Mouse (Mus musculus) large intestine, adult 2 months (tissue): ENCODE data around the gene Cacng7. TPM values are rescaled to one million over a fixed set of nuclear protein-coding genes. Genes with fewer than 3 reads are reported as not detected.

Experiments used
- DNase-seq: peaks from one replicate; pipeline ENCODE4 v3.0.0-alpha.2; 2012; ENCODE audit warnings: low read depth, low spot score
- WGBS: fragments of 180-500 bp; shearing (Covaris S2); methylation state at CpG from one replicate; pipeline ENCODE4 v1.1.7; 2018; 5-methylcytosine and 5-hydroxymethylcytosine counted together
- polyA plus RNA-seq: library from polyadenylated mRNA; depleted of rRNA; stranded (reverse); fragments of >200 nt; gene quantifications from 2 replicates; pipeline ENCODE4 v1.2.3, GENCODE M21; 2012

Cacng7 gene
- polyA plus RNA-seq, 1 experiment = 4.0 TPM

DNA sequence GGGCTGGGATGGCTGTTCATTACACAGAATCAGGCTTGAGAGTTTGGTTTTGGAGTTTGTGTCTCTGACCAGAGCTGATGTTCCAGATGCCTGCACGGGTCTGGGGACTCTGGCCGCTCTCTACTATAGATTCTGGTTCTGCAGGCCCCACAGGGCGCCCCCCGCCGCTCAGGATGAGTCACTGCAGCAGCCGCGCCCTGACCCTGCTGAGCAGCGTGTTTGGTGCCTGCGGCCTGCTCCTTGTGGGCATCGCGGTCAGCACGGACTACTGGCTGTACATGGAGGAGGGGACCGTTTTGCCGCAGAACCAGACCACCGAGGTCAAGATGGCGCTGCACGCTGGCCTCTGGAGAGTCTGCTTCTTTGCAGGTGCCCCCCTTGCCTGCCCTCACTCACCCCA, 3.7 kb downstream of the Cacng7 start:
- DNase-seq = no peak
- 55% methylated on average over 17 of the region's 17 CpGs for WGBS

- WGBS = 60% methylated on average over 11 of the region's 11 CpGs
- DNase-seq = no peak
These were observed 5.7 kb downstream of the Cacng7 start for GRCm38 (mm10) chr7:3338286-3338935.

DNA sequence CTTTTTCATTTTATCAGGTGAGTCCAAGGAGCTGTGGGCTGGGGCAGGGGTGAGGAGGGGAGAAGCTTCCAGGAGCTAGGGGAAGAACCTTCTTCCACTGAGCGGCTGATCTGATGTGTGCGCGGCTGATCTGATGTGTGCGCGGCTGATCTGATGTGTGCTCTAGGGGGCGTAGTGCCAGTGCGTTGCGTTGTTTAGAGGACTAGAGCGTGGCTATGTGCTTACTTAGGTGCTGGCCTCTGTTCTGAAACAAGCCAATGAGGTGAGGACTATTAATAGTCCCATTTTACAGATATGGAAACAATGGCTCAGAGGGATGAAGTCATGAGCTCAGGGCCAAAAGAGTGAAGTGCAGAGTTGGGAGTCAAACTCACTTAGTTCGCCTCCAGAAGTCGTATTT, 6.3 kb downstream of the Cacng7 start:
- 77% methylated on average over 11 of the region's 11 CpGs for WGBS
- DNase-seq = no peak

DNA sequence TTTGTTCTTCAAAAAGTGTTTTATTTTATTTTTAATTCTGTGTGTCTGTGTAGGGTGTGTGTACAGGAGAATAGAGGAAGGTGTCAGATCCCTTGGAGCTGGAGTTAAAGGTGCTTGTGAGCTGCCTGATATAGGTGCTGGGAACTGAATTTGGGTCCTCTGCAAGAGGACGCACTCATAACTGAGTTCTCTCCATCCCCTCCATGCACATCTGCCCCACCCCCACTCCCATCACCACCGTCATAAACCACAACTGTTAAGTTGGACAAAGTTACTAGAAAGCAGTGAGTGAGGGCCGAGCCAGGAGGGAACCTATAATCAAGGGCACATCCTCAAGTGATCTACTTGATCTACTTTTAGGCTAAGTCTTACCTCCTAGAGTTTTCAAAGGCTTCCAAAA, 11.1 kb downstream of the Cacng7 start:
- DNase-seq = no peak
- WGBS = 80% methylated on average over 3 of the region's 3 CpGs

- DNase-seq = no peak
- WGBS = 79% methylated on average over 3 of the region's 3 CpGs
These were observed 12.5 kb downstream of the Cacng7 start for GRCm38 (mm10) chr7:3345301-3345700.

- DNase-seq = no peak
- WGBS = 65% methylated on average over 20 of the region's 20 CpGs
These were observed 14.9 kb downstream of the Cacng7 start for GRCm38 (mm10) chr7:3347366-3348287.

- no peak for DNase-seq
- 59% methylated on average over 5 of the region's 5 CpGs for WGBS
These were observed 15.6 kb downstream of the Cacng7 start for GRCm38 (mm10) chr7:3348326-3348725.

- 89% methylated on average over 9 of the region's 9 CpGs for WGBS
- DNase-seq = no peak
These were observed 17.0 kb downstream of the Cacng7 start for GRCm38 (mm10) chr7:3349775-3350174.

GRCm38 (mm10) chr7:3351536-3351935, 18.8 kb downstream of the Cacng7 start:
- WGBS = 81% methylated on average over 1 of the region's 1 CpGs
- no peak for DNase-seq

GRCm38 (mm10) chr7:3354850-3355249, 22.1 kb downstream of the Cacng7 start:
- 79% methylated on average over 6 of the region's 6 CpGs for WGBS
- DNase-seq = no peak

DNA sequence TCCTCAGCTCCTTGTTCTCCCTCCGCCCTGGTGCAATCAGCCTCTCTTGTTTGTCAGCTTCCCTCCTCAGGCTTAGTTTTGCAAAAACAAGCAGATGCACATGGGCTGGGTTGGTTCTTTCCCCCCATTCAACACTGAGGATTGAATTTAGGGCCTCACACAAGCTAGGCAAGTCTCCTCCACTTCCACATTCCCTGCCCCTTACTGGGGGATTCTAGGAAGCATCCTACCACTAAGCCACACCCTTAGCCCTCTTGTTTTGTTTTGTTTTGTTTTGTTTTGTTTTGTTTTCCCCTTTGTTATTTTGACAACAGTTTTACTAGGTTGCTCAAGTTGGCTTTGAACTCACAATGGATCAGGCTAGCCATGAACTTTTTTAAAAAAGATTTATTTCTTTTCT, 27.9 kb downstream of the Cacng7 start:
- DNase-seq = no peak
- 86% methylated on average over 1 of the region's 1 CpGs for WGBS

DNA sequence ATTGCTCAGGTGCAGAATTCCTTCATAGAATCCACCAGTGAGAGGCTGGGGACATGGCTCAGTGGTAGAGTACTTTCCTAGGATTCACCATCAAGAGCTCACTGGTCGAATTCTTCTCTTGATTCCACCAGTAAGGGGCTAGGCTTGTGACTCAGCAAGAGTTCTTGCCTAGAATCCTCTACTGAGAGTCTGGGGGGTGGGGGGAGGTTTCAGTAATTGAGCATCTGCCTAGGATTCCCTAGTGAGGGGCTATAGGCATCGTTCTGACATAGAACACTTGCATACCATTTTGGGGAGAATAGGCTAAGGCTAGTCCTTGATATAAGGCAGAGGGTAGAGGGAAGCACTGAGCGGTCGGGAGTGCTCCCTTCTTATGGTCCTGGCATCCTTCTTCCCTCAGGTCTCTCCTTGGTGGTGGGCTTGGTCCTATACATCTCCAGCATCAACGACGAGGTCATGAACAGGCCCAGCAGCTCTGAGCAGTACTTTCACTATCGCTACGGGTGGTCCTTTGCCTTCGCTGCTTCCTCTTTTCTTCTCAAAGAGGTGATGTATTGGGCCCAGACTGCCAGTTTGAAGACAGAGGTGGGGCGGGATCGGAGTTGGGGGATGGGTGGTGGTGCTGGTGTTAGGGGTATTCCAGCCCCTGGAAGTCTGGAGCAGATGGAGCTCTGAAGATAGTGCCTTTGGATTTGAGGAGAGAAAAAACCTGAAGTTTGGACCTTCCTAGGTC, 33.0 kb downstream of the Cacng7 start:
- WGBS = 48% methylated on average over 11 of the region's 11 CpGs

DNA sequence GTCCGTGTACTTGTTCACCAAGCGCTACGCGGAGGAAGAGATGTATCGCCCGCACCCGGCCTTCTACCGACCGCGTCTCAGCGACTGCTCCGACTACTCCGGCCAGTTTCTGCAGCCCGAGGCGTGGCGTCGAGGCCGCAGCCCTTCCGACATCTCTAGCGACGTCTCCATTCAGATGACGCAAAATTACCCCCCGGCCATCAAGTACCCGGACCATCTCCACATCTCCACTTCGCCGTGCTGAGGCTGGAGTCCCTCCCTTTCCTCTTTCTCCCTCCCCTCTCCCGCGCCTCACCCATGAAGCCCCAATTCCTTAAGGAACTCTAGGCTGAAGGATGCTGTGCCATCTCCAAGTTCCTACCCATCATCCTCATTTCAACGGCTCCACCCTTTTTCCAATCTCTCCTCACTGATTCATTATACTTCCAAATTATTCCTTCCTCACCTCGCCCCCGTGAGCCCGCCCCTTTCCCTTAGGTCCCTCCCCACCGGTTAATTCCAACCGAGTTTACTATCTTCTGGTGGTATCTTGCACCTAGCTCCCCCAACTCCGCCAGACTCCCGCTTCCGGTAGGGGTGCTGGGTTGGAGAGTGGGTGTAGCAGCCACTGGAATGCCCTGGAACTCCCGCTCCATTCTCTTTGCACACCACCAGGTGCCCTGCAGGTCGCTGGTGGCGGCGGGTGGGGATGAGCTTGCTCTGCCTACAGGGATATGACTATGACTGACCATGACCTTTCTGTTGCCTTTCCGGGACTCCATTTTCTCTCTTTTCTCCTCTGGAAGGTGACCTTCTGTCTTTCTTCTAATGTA, 34.2 kb downstream of the Cacng7 start:
- DNase-seq = no peak
- WGBS = 22% methylated on average over 42 of the region's 42 CpGs

More for the DNA sequence above, 33.0 kb downstream of the Cacng7 start:
- DNase-seq = no peak

DNA sequence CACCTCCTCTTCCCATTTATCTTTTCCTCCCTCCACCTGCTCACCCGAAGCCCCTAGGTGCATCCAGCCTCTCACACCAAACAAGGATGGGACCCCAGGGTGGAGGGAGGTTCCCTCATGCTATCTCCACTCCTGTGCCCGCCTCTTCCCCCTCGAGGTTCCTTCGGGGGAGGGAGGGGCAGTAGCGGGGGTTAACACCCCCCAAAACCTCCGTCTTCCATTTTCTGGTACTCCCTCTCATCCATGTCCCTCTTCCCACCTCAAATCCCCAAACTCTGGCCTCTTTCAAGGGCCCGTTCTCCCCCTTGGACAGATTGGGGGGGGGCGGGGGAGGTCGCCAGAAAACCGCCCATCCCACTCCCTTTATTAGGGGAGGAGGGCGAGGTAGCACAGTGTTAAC, 34.8 kb downstream of the Cacng7 start:
- WGBS = 6% methylated on average over 11 of the region's 11 CpGs
- no peak for DNase-seq

DNA sequence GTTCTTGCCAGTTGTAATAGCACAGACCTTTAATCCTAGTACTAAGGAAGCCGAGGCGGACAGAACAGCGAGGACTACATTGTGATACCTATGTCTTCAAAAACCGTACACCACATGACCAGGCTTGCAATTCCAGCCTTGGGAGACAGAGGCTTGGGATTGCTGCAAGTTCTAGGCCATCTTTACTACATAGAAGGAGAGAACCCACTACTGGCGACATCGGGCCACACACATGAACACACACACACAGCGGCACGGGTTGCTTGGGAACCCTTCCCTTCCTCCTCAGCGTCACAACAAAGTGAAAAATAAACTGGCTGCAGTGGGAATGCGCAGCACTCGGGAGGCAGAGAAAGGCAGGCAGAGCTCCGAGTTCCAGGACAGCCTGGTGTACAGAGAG, 35.6 kb downstream of the Cacng7 start:
- WGBS = 29% methylated on average over 12 of the region's 12 CpGs
- no peak for DNase-seq

DNA sequence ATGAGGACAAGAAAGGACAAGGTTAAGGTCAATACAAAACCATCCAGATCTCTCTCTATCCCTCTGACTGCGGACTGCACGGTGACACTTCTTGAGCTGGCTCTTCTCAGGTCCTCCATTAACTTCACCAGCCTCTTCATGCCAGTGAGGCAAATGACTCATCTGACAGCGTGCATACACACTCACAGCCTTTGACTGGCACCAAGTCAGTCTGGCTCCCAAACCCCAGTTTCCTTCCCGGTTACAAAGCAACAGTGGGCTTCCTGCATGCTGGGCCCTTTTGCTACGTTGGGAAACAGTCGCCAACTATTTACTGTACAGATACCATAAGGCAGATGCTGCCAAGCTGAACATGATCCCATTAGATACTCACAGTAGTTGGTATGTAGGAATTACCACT, 36.4 kb downstream of the Cacng7 start:
- 65% methylated on average over 6 of the region's 6 CpGs for WGBS
- DNase-seq = no peak

GRCm38 (mm10) chr7:3370407-3370806, 37.7 kb downstream of the Cacng7 start:
- 48% methylated on average over 4 of the region's 4 CpGs for WGBS
- DNase-seq = no peak

DNA sequence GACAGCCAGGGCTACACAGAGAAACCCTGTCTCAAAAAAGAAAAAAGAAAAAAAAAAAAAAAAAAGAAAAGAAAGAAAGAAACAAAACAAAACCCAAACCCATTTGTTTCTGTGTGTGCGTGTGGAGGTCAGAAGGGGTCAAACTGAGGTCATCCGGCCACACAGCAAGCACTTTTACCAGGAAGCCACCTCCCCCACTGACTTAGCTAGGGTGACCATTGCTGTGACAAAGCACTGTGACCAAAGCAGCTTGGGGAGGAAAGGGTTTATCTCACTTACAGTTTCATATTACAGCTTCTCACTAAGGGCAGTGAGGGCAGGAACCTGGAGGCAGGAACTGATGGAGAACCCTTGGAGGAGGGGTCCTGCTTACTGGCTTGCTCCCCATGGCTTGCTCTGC, 39.6 kb downstream of the Cacng7 start:
- 80% methylated on average over 2 of the region's 2 CpGs for WGBS

DNA sequence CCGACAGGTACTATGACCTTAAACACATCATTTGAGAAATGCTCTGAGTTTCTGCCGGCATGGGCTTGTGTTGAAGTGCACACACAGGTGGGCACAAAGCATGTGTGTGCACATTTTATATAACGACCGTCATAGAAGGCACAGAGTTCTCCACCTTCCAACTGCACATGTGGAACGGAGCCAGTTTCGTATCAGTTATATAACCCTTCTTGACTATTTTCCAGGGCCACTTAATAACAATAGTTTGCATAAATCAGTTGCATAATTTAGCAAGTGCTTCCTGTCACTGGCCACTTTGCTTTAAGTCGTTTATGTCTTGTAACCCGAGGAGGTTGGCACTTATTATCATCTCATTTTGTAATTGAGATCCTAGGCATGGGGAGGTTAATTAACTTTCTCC, 41.0 kb downstream of the Cacng7 start:
- 66% methylated on average over 8 of the region's 8 CpGs for WGBS
- no peak for DNase-seq

More for the DNA sequence above, 39.6 kb downstream of the Cacng7 start:
- no peak for DNase-seq

DNA sequence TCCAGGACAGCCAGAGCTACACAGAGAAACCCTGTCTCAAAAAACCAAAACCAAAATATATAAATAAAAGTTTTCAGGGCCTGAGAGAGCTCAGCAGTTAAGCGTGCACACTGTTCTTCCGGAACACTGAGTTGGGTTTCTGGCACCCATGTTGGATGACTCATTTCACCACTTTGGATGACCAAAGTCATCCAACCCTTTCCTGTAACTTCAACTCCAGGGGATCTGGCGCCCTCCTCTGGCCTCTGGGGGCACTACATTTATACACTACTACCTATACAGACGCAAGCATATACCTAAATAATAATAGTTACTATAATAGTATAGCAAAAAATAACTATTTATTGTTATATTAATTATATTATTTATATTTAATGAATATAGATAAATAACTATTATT, 44.1 kb downstream of the Cacng7 start:
- WGBS = 40% methylated on average over 4 of the region's 4 CpGs

More for the DNA sequence above, 44.1 kb downstream of the Cacng7 start:
- no peak for DNase-seq
